Mouse (Mus musculus) embryonic fibroblast, embryonic 13.5 days (primary cell): Measurements from ENCODE around the gene Cables2.

Source experiments
- CTCF ChIP-seq: IDR thresholded peaks from 2 replicates; pipeline ENCODE4 v1.5.1; 2011; ENCODE audit warnings: mild to moderate bottlenecking, control low read depth, low read length, moderate library complexity, borderline replicate concordance; ENCODE audit not compliant: insufficient read depth
- POLR2A ChIP-seq: IDR thresholded peaks from 2 replicates; pipeline ENCODE4 v1.6.1; 2011; ENCODE audit warnings: low read depth, mild to moderate bottlenecking, control low read depth, low read length, moderate library complexity

DNA sequence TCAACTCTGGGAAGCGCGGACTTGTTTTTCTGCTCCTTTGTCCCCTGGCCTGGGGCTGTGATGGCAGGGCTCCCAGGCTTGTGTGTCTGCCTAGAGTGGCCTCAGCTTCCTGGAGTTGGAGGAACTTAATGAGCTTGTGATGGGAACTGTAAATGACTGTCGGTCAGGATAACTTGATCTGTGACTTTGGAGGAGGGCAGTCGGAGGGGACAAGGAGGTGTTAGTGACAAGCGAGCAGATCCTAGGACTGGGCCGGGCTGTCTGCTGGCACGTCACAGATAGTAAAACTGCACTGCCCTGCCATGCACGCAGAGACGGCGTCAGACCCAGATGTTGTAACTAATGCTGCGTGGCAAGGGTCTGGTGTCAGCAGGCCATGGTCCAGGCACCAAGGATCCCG, 30.2 kb upstream of the Cables2 start:
- no peak for TF ChIP-seq CTCF
- no peak for TF ChIP-seq POLR2A
